In genomic region chr5:107700873-107701272, GRCm38 (mm10) we compare ENCODE assay signal across 31 mouse cellular contexts. TPM values are rescaled to one million over a fixed set of nuclear protein-coding genes. Genes with fewer than 3 reads are reported as not detected.
DNase-seq lines count a peak whose midpoint lies in the region; ATAC-seq lines count a peak whose summit lies in the region.
"Had no signal": no experiment of that assay in that cellular context is flagged by ENCODE, and none has a peak within 500 bp of the region (broad histone marks: within the 10 kb centered on the region; RNA-seq: fewer than 3 reads in every experiment).

No protein-coding gene starts in this region.

- peaks cover 5% of the 10 kb centered on the region; the same call in 1 of the 2 replicates for H3K4me1 ChIP-seq in heart, embryonic 10.5 days
- peaks cover 2% of the 10 kb centered on the region; the same call in 1 of the 2 replicates for H3K4me1 ChIP-seq in heart, embryonic 16.5 days (ENCODE audit: control insufficient read depth, insufficient read depth, low read length)
- H3K4me1 ChIP-seq: forebrain, embryonic 13.5 days; kidney, embryonic 15.5 days; limb, embryonic 12.5 days had no signal

- H3K27ac ChIP-seq in heart, embryonic 10.5 days, result no peak overlapping the region
- H3K27ac ChIP-seq in heart, embryonic 16.5 days (ENCODE audit: low read length), result no peak overlapping the region
- H3K27ac ChIP-seq: forebrain, embryonic 13.5 days; kidney, embryonic 15.5 days; limb, embryonic 12.5 days had no signal

- H3K36me3 ChIP-seq in heart, embryonic 10.5 days, result no peaks in the 10 kb centered on the region
- no peaks in the 10 kb centered on the region for H3K36me3 ChIP-seq in heart, embryonic 16.5 days (ENCODE audit: control insufficient read depth, insufficient read depth)
- H3K36me3 ChIP-seq: kidney, embryonic 15.5 days; limb, embryonic 12.5 days had no signal

- no peak for DNase-seq in heart, embryonic 10.5 days (ENCODE audit: low spot score)
- no peak for DNase-seq in heart, adult 8-10 months (ENCODE audit: low spot score)
- no peak for DNase-seq in heart, postnatal 25 days (ENCODE audit: low spot score)
- peak; percentile 41 for DNase-seq in thymus, postnatal 14 days
- DNase-seq in thymus, adult 18-20 months, result no peak
- DNase-seq in thymus, postnatal 4 days, result peak; percentile 49
- DNase-seq in neural tube, embryonic 10.5 days (ENCODE audit: extremely low spot score, low spot score), result no peak
- DNase-seq: adrenal gland, adult 2 months; adrenal gland, postnatal 36 days; cerebellum, adult 2 months; cerebellum, postnatal 25 days; gastrocnemius, postnatal 10 days; kidney, adult 18-20 months; kidney, postnatal 25 days; lung, postnatal 4 days; midbrain, embryonic 14.5 days; right cerebral cortex, postnatal 25 days had no signal

- H3K9me3 ChIP-seq in heart, embryonic 10.5 days, result no peaks in the 10 kb centered on the region
- H3K9me3 ChIP-seq in heart, embryonic 16.5 days (replicated peaks; ENCODE audit: control insufficient read depth, low read length), result 0 out of 2 replicates have a peak, but pooled peaks cover 1% of the 10 kb centered on the region
- H3K9me3 ChIP-seq: forebrain, embryonic 13.5 days; kidney, embryonic 15.5 days; limb, embryonic 12.5 days had no signal

- no peaks in the 10 kb centered on the region for H3K27me3 ChIP-seq in heart, embryonic 10.5 days (ENCODE audit: insufficient read depth, poor library complexity, severe bottlenecking)
- no peaks in the 10 kb centered on the region for H3K27me3 ChIP-seq in heart, embryonic 16.5 days (ENCODE audit: control insufficient read depth, insufficient read depth, low read length)
- H3K27me3 ChIP-seq: forebrain, embryonic 13.5 days; kidney, embryonic 15.5 days; limb, embryonic 12.5 days had no signal

- no peak overlapping the region for H3K9ac ChIP-seq in heart, embryonic 16.5 days (ENCODE audit: low read length)
- H3K9ac ChIP-seq: forebrain, embryonic 13.5 days; kidney, embryonic 15.5 days; limb, embryonic 12.5 days had no signal

- H3K4me2 ChIP-seq in heart, embryonic 16.5 days (ENCODE audit: low read depth, low read length), result peak overlapping the region; percentile 25
- H3K4me2 ChIP-seq: forebrain, embryonic 13.5 days; kidney, embryonic 15.5 days; limb, embryonic 12.5 days; liver, embryonic 11.5 days had no signal

- peak overlapping the region; percentile 8; the same call in 1 of the 2 replicates for H3K4me3 ChIP-seq in heart, embryonic 10.5 days
- no peak overlapping the region for H3K4me3 ChIP-seq in heart, embryonic 16.5 days (ENCODE audit: low read length)
- H3K4me3 ChIP-seq: forebrain, embryonic 13.5 days; kidney, embryonic 15.5 days; limb, embryonic 12.5 days had no signal

- peak; percentile 69 for ATAC-seq in heart, embryonic 16.5 days (replicated peaks; ENCODE audit: extremely low read depth, insufficient read depth, low FRiP score)
- ATAC-seq: activated CD4-positive, CD25-positive, alpha-beta regulatory T cell, adult 4 months; CD4-positive, CD25-positive, alpha-beta regulatory T cell, adult 4 months; forebrain, embryonic 13.5 days; hindbrain, embryonic 16.5 days had no signal

- 68% methylated on average over 10 of the region's 10 CpGs for WGBS in heart, embryonic 10.5 days
- WGBS in heart, embryonic 16.5 days, result 53% methylated on average over 10 of the region's 10 CpGs

- intact Hi-C loops in heart, postnatal 25 days (cut with DNase I), result no loop called here

RNA-seq across cellular contexts. Expression of gene Gfi1, which starts 25.0 kb away (rescaled TPM):
- not detected in 2 replicates for polyA plus RNA-seq in heart, embryonic 10.5 days (2016; fragmentation: Nextera tagmentation; extraction: Ambion mirVana)
- not detected for total RNA-seq in heart, adult 8-10 months (2022)
- polyA plus RNA-seq in heart, embryonic 16.5 days (2015; fragmentation: Nextera tagmentation; extraction: Ambion mirVana), result 0.94 and 3.0 TPM in 2 replicates
- not detected for total RNA-seq in heart, postnatal 25 days (2021)
- total RNA-seq: layer of hippocampus, adult 18-20 months; layer of hippocampus, postnatal 10 days; left cerebral cortex, adult 18-20 months; left cerebral cortex, postnatal 14 days had no signal
- polyA plus RNA-seq: cerebellum, adult 2 months; embryonic facial prominence, embryonic 11.5 days; forebrain, embryonic 13.5 days; hindbrain, embryonic 16.5 days; kidney, embryonic 15.5 days; limb, embryonic 12.5 days; midbrain, embryonic 14.5 days; neural tube, embryonic 11.5 days had no signal

Comparison
In these comparisons a context has a peak if more than half of its experiments do, and no peak if none do; other contexts are left out.
1. DNase-seq: peak in thymus, postnatal 14 days (single experiment) and thymus, postnatal 4 days (single experiment); none in heart, embryonic 10.5 days (single experiment), heart, adult 8-10 months (single experiment), heart, postnatal 25 days (single experiment), thymus, adult 18-20 months (0 of 2) and neural tube, embryonic 10.5 days (single experiment).